Mouse (Mus musculus) forebrain, embryonic 13.5 days (tissue): ENCODE measurements around the gene Mtnr1b. TPM values are rescaled to one million over a fixed set of nuclear protein-coding genes. Genes with fewer than 3 reads are reported as not detected.
"Not testable (repeated sequence)": the region's sequence is repeated elsewhere in the genome, so short reads cannot be mapped to it uniquely, and the experiment has no call there.

ENCODE experiments used
- ATAC-seq: fragments of 200-750 bp; cut with Nextera tagmentation; 2 replicates; pipeline ENCODE4 v1.8.0; 2017
- H3K27ac ChIP-seq: fragments of 300-500 bp; sonication (generic); 2 replicates; pipeline ENCODE4 v1.5.1; 2015; ENCODE audit warnings: inconsistent platforms, mild to moderate bottlenecking, moderate library complexity
- H3K27me3 ChIP-seq: fragments of 300-500 bp; sonication (generic); 2 replicates; pipeline ENCODE4 v1.6.1; 2015; ENCODE audit warnings: mild to moderate bottlenecking, inconsistent platforms
- H3K36me3 ChIP-seq: fragments of 300-500 bp; sonication (generic); 2 replicates; pipeline ENCODE4 v1.6.1; 2015; ENCODE audit warnings: mild to moderate bottlenecking, inconsistent platforms; ENCODE audit not compliant: poor library complexity, severe bottlenecking
- H3K4me1 ChIP-seq: fragments of 300-500 bp; sonication (generic); 2 replicates; pipeline ENCODE4 v1.6.1; 2015; ENCODE audit warnings: inconsistent platforms
- H3K4me2 ChIP-seq: fragments of 300-500 bp; sonication (generic); 2 replicates; pipeline ENCODE4 v1.6.1; 2015; ENCODE audit warnings: inconsistent platforms, mild to moderate bottlenecking, moderate library complexity
- H3K4me3 ChIP-seq: fragments of 300-500 bp; sonication (generic); 2 replicates; pipeline ENCODE4 v1.5.1; 2015; ENCODE audit warnings: mild to moderate bottlenecking, inconsistent platforms
- H3K9ac ChIP-seq: fragments of 300-500 bp; sonication (generic); 2 replicates; pipeline ENCODE4 v1.6.1; 2015; ENCODE audit warnings: mild to moderate bottlenecking, inconsistent platforms
- H3K9me3 ChIP-seq: fragments of 300-500 bp; sonication (generic); replicated peaks from 2 replicates; pipeline ENCODE4 v1.6.1; 2016; ENCODE audit warnings: inconsistent platforms
- WGBS: fragments of 180-500 bp; shearing (Covaris S2); methylation state at CpG from one replicate; pipeline ENCODE4 v1.1.7; 2015; 5-methylcytosine and 5-hydroxymethylcytosine counted together
- polyA plus RNA-seq: library from polyadenylated mRNA; unstranded; fragments of >200 nt; fragmentation: Nextera tagmentation; extraction: Ambion mirVana; gene quantifications from 2 replicates; pipeline ENCODE4 v1.2.1, GENCODE M21; 2015

Gene Mtnr1b
- polyA plus RNA-seq, 1 experiment from 2014 or later = not detected

DNA sequence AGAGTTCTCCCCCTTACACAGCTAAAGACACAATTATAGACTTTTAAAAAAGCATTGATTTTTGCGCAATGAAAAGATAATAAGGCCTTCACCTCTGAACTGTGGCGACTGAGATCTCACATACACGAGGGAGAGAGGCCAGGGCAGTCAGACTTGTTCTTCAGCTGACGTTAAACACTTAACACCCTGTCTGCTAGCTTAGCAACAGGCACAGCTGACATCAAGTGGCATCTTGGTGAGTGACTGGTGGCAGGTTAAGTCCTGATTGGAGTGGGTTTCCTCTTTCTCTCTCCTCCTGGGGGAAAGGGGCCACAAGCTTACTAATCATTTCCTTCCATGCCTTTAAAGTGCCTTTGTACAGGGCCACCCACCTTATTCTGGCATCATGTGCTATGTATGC is 4.3 kb downstream of the Mtnr1b start:
- Histone ChIP-seq H3K4me3 (no peak overlapping the region), H3K9ac (no peak overlapping the region), H3K27ac (no peak overlapping the region), H3K36me3 (no peaks in the 10 kb centered on the region), H3K4me2 (no peak overlapping the region), H3K4me1 (peaks cover 6% of the 10 kb centered on the region), H3K9me3 (no peaks in the 10 kb centered on the region), H3K27me3 (0 out of 2 replicates have a peak, but pooled peaks cover 3% of the 10 kb centered on the region)
- 66% methylated on average over 4 of the region's 4 CpGs for WGBS
- ATAC-seq = no peak

- Histone ChIP-seq H3K4me1 (peaks cover 6% of the 10 kb centered on the region), H3K27me3 (0 out of 2 replicates have a peak, but pooled peaks cover 3% of the 10 kb centered on the region), H3K4me3 (no peak overlapping the region), H3K36me3 (no peaks in the 10 kb centered on the region), H3K27ac (no peak overlapping the region), H3K4me2 (no peak overlapping the region), H3K9me3 (no peaks in the 10 kb centered on the region), H3K9ac (no peak overlapping the region)
- ATAC-seq = no peak
- 53% methylated on average over 4 of the region's 4 CpGs for WGBS
Measured at GRCm38 (mm10) chr9:15869456-15869855, 4.9 kb downstream of the Mtnr1b start.

- peaks cover 6% of the 10 kb centered on the region for H3K4me1 ChIP-seq
- H3K27me3 ChIP-seq = no peaks in the 10 kb centered on the region
- ATAC-seq = 0 out of 2 replicates have a peak, but pooled peaks have one; percentile 19
- no peaks in the 10 kb centered on the region for H3K36me3 ChIP-seq
- H3K9me3 ChIP-seq = no peaks in the 10 kb centered on the region
- no peak overlapping the region for H3K4me3 ChIP-seq
- WGBS = 62% methylated on average over 10 of the region's 10 CpGs
- no peak overlapping the region for H3K9ac ChIP-seq
- H3K4me2 ChIP-seq = no peak overlapping the region
- no peak overlapping the region for H3K27ac ChIP-seq
Measured at GRCm38 (mm10) chr9:15866280-15867072, 7.9 kb downstream of the Mtnr1b start.

- Histone ChIP-seq H3K27me3 (no peaks in the 10 kb centered on the region), H3K36me3 (no peaks in the 10 kb centered on the region), H3K9ac (no peak overlapping the region), H3K27ac (no peak overlapping the region), H3K4me1 (peaks cover 3% of the 10 kb centered on the region), H3K4me2 (no peak overlapping the region), H3K4me3 (no peak overlapping the region), H3K9me3 (no peaks in the 10 kb centered on the region)
- 71% methylated on average over 5 of the region's 5 CpGs for WGBS
- ATAC-seq = no peak
Measured at GRCm38 (mm10) chr9:15861402-15861801, 13.0 kb downstream of the Mtnr1b start.

DNA sequence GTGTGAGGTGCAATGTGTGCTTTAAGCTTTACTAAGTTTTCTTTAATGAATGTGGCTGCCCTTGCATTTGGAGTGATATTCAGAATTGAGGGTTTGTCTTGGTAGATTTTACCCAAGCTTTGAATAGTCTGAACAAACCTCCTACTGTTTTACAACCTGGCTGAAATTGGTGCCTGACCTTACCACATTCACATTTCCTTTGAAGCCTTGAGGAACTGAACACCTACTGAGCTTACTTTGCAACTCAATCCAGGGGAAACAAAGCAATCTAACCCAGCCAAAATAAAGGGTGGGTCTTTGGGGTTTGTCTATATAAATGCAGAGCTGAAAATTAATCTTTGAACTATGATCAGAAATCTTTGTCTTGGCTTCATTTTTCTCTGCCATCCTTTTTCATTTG is 23.6 kb downstream of the Mtnr1b start:
- ATAC-seq = no peak
- H3K4me3 ChIP-seq = no peak overlapping the region
- H3K27me3 ChIP-seq = no peaks in the 10 kb centered on the region
- H3K4me2 ChIP-seq = no peak overlapping the region
- no peaks in the 10 kb centered on the region for H3K9me3 ChIP-seq
- H3K36me3 ChIP-seq = no peaks in the 10 kb centered on the region
- no peaks in the 10 kb centered on the region for H3K4me1 ChIP-seq
- H3K9ac ChIP-seq = no peak overlapping the region
- H3K27ac ChIP-seq = no peak overlapping the region

GRCm38 (mm10) chr9:15845390-15845789 is 29.0 kb downstream of the Mtnr1b start:
- Histone ChIP-seq H3K9me3 (no peaks in the 10 kb centered on the region), H3K4me2 (no peak overlapping the region)
- 92% methylated on average over 8 of the region's 8 CpGs for WGBS

DNA sequence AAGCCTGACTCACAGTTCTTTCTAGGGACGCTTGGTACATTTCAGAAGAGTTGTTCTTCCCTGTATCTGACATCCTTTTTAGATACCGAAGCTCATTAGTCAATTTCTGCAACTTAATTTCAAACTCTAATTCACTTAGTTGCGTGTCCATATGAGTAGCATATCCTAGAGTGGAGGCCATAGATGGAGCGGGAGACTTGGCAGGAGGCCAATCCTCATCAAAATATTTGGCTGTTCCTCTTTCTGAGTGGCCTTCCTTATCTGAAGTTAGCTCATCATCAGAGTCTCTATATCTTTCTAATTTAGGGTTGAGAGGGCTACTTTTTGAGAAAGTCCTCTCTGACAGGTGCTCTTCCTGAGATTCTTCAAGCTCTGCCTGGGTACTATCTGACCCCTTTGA is 29.4 kb downstream of the Mtnr1b start:
- H3K36me3 ChIP-seq, H3K27ac ChIP-seq, H3K27me3 ChIP-seq, H3K4me2 ChIP-seq, H3K4me1 ChIP-seq, ATAC-seq, H3K9me3 ChIP-seq, H3K9ac ChIP-seq, H3K4me3 ChIP-seq: not testable (repeated sequence)
- 86% methylated on average over 4 of the region's 4 CpGs for WGBS

More at GRCm38 (mm10) chr9:15845390-15845789, 29.0 kb downstream of the Mtnr1b start:
- ATAC-seq = no peak
- H3K9ac ChIP-seq = no peak overlapping the region
- no peak overlapping the region for H3K4me3 ChIP-seq
- H3K27me3 ChIP-seq = no peaks in the 10 kb centered on the region
- no peak overlapping the region for H3K27ac ChIP-seq
- no peaks in the 10 kb centered on the region for H3K36me3 ChIP-seq
- no peaks in the 10 kb centered on the region for H3K4me1 ChIP-seq

GRCm38 (mm10) chr9:15813002-15813911 is 61.1 kb downstream of the Mtnr1b start:
- WGBS = 37% methylated on average over 6 of the region's 6 CpGs
- no peak overlapping the region for H3K4me3 ChIP-seq
- no peaks in the 10 kb centered on the region for H3K9me3 ChIP-seq
- ATAC-seq = peak; percentile 94
- no peak overlapping the region for H3K9ac ChIP-seq
- H3K27me3 ChIP-seq = no peaks in the 10 kb centered on the region
- H3K4me2 ChIP-seq = no peak overlapping the region
- peak overlapping the region; percentile 69 for H3K27ac ChIP-seq
- H3K4me1 ChIP-seq = peaks cover 13% of the 10 kb centered on the region
- no peaks in the 10 kb centered on the region for H3K36me3 ChIP-seq

DNA sequence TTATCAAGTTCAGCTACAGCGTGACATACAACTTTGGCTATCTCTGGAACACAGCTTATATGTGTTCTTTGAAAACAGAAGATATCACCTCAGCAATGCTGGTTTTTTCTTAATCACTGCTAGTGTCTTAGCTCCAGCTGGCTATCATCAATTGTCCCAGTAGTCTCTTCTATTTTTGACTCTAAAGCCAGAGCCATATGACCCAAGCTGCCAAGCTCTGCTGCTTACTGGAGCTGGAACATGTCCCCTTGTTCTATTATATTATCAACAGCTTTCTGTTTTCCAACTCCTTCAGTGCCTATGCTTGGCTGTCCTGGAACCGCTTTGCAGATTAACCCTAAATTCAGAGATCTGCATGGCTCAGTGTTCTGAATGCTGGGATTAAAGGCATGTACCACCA is 70.1 kb downstream of the Mtnr1b start:
- H3K9ac ChIP-seq = no peak overlapping the region
- H3K4me2 ChIP-seq = no peak overlapping the region
- H3K36me3 ChIP-seq = no peaks in the 10 kb centered on the region
- no peak overlapping the region for H3K27ac ChIP-seq
- H3K27me3 ChIP-seq = no peaks in the 10 kb centered on the region
- H3K9me3 ChIP-seq = no peaks in the 10 kb centered on the region
- WGBS = 83% methylated on average over 2 of the region's 2 CpGs
- no peaks in the 10 kb centered on the region for H3K4me1 ChIP-seq
- no peak overlapping the region for H3K4me3 ChIP-seq
- ATAC-seq = no peak

DNA sequence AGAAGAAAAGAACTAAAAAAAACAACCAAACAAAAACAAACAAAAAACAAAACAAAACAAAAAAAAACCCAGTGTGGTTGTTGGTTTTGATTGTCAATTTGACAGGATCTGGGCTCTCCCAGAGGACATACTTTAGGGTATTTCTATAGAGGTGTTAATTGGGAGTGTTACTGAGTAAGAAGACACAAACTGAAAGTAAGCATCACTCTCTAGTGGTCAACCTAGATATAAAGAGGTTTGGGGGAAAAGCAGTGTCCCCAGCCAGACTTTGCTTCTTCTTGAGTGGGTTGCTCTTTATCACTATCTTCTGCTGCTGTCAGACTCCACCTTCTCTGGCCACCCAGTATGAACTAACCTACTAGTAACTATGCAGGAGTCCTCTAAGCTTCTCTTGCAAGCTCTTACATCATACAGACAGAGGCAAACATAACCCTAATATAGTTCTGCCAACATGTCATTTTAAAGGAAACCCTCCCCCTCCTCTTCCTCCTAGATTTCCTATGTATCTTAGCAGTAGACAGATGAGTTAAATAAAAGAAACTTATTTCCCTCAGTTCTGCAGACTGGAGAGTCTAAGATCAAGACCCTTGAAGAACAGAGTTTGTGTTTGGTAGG is 71.8 kb downstream of the Mtnr1b start:
- H3K9ac ChIP-seq = no peak overlapping the region
- H3K27me3 ChIP-seq = no peaks in the 10 kb centered on the region
- no peak overlapping the region for H3K4me2 ChIP-seq
- H3K27ac ChIP-seq = no peak overlapping the region
- H3K4me1 ChIP-seq = no peaks in the 10 kb centered on the region
- H3K4me3 ChIP-seq = no peak overlapping the region
- H3K9me3 ChIP-seq = no peaks in the 10 kb centered on the region
- H3K36me3 ChIP-seq = no peaks in the 10 kb centered on the region
- ATAC-seq = no peak

DNA sequence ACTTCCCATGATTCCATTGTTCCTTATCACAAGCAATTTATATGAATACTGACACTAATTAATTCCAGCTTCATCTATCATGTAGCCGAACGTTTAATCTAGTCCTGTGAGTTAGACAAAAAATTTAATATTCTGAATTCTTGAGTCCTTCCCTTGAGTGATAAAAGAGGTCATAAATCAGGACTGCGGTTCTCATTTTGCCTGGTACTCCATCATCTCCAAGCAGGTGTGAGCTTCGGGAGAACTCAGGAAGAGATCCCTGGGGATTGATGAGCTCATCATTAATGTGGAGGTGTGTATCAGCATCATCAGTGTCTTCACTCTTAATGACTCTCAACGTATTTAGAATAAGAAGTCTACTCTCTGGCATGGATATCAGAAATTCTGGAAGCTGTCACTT is 74.0 kb downstream of the Mtnr1b start:
- 91% methylated on average over 5 of the region's 5 CpGs for WGBS
- H3K9ac ChIP-seq = no peak overlapping the region
- no peak overlapping the region for H3K4me2 ChIP-seq
- no peaks in the 10 kb centered on the region for H3K4me1 ChIP-seq
- H3K27ac ChIP-seq = no peak overlapping the region
- no peaks in the 10 kb centered on the region for H3K9me3 ChIP-seq
- no peaks in the 10 kb centered on the region for H3K27me3 ChIP-seq
- H3K36me3 ChIP-seq = no peaks in the 10 kb centered on the region
- ATAC-seq = no peak
- no peak overlapping the region for H3K4me3 ChIP-seq

- no peaks in the 10 kb centered on the region for H3K4me1 ChIP-seq
- no peak for ATAC-seq
- no peak overlapping the region for H3K4me3 ChIP-seq
- no peak overlapping the region for H3K4me2 ChIP-seq
- no peaks in the 10 kb centered on the region for H3K36me3 ChIP-seq
- H3K9me3 ChIP-seq = no peaks in the 10 kb centered on the region
- H3K27ac ChIP-seq = no peak overlapping the region
- WGBS = 90% methylated on average over 6 of the region's 6 CpGs
- no peaks in the 10 kb centered on the region for H3K27me3 ChIP-seq
- no peak overlapping the region for H3K9ac ChIP-seq
Measured at GRCm38 (mm10) chr9:15794408-15794807, 79.9 kb downstream of the Mtnr1b start.
